Comparison of ENCODE assay signal across 16 mouse cellular contexts in genomic region chr7:129763754-129764153, GRCm38 (mm10).
A peak's percentile ranks its signal among the peaks of the same experiment; 100 is the strongest.
DNase-seq lines count a peak whose midpoint lies in the region; ATAC-seq and TF ChIP-seq lines count a peak whose summit lies in the region.
"Had no signal": no experiment of that assay in that cellular context is flagged by ENCODE, and none has a peak within 500 bp of the region (broad histone marks: within the 10 kb centered on the region; RNA-seq: fewer than 3 reads in every experiment).

No protein-coding gene starts in this region.

- no peaks in the 10 kb centered on the region for H3K9me3 ChIP-seq in kidney, embryonic 16.5 days (ENCODE audit: low read length)
- no peaks in the 10 kb centered on the region for H3K9me3 ChIP-seq in intestine, postnatal 0 days (ENCODE audit: control insufficient read depth)
- H3K9me3 ChIP-seq: forebrain, embryonic 10.5 days; hindbrain, embryonic 15.5 days; liver, embryonic 13.5 days; neural tube, embryonic 13.5 days had no signal

- DNase-seq in kidney, adult 11 months: no peak
- peak; percentile 3 for DNase-seq in testis, postnatal 10 days (ENCODE audit: low spot score)
- DNase-seq in testis, postnatal 14 days (ENCODE audit: low spot score): no peak
- no peak for DNase-seq in left cerebral cortex, adult 18-20 months (ENCODE audit: low spot score in 2 of 2)
- no peak for DNase-seq in frontal cortex, postnatal 14 days (ENCODE audit: low spot score in 2 of 2)
- DNase-seq: adrenal gland, adult 2 months; cerebellum, adult 11-12 months; cerebellum, postnatal 36 days; kidney, postnatal 14 days; layer of hippocampus, adult 9-11 months; liver, embryonic 13.5 days had no signal

- no peak for ATAC-seq in kidney, embryonic 16.5 days (ENCODE audit: low FRiP score, low TSS enrichment)
- peak; percentile 44 for ATAC-seq in intestine, postnatal 0 days

- WGBS in kidney, embryonic 16.5 days: 48% methylated on average over 5 of the region's 5 CpGs
- 11% methylated on average over 5 of the region's 5 CpGs for WGBS in intestine, postnatal 0 days

- H3K36me3 ChIP-seq in kidney, embryonic 16.5 days (ENCODE audit: insufficient read depth, low read length): no peaks in the 10 kb centered on the region
- no peaks in the 10 kb centered on the region for H3K36me3 ChIP-seq in intestine, postnatal 0 days (ENCODE audit: control insufficient read depth, insufficient read depth)
- H3K36me3 ChIP-seq: forebrain, embryonic 10.5 days; hindbrain, embryonic 15.5 days; liver, embryonic 13.5 days; neural tube, embryonic 13.5 days had no signal

- peak overlapping the region; percentile 13; the same call in 1 of the 2 replicates for H3K27ac ChIP-seq in kidney, embryonic 16.5 days (ENCODE audit: low read length)
- peak overlapping the region; percentile 78 for H3K27ac ChIP-seq in intestine, postnatal 0 days (ENCODE audit: low read depth, low read length)
- H3K27ac ChIP-seq: forebrain, embryonic 10.5 days; hindbrain, embryonic 15.5 days; liver, embryonic 13.5 days; neural tube, embryonic 13.5 days had no signal

- H3K27me3 ChIP-seq in kidney, embryonic 16.5 days (ENCODE audit: insufficient read depth, low read length): no peaks in the 10 kb centered on the region
- no peaks in the 10 kb centered on the region for H3K27me3 ChIP-seq in intestine, postnatal 0 days (replicated peaks; ENCODE audit: control insufficient read depth, insufficient read depth, low read length)
- H3K27me3 ChIP-seq: hindbrain, embryonic 15.5 days; liver, embryonic 13.5 days; neural tube, embryonic 13.5 days had no signal

- H3K4me2 ChIP-seq in kidney, embryonic 16.5 days (replicated peaks; ENCODE audit: low read depth, low read length): no peak overlapping the region
- no peak overlapping the region for H3K4me2 ChIP-seq in intestine, postnatal 0 days (replicated peaks; ENCODE audit: low read depth)
- H3K4me2 ChIP-seq: hindbrain, embryonic 15.5 days; liver, embryonic 13.5 days; neural tube, embryonic 13.5 days had no signal

- no peak overlapping the region for H3K4me3 ChIP-seq in kidney, embryonic 16.5 days (ENCODE audit: low read length)
- no peak overlapping the region for H3K4me3 ChIP-seq in intestine, postnatal 0 days (ENCODE audit: low read depth, low read length)
- H3K4me3 ChIP-seq: forebrain, embryonic 10.5 days; hindbrain, embryonic 15.5 days; liver, embryonic 13.5 days; neural tube, embryonic 13.5 days had no signal

- H3K9ac ChIP-seq in kidney, embryonic 16.5 days (replicated peaks; ENCODE audit: low read length): no peak overlapping the region
- H3K9ac ChIP-seq in intestine, postnatal 0 days (ENCODE audit: low read depth, low read length): no peak overlapping the region
- H3K9ac ChIP-seq: hindbrain, embryonic 15.5 days; liver, embryonic 13.5 days; neural tube, embryonic 13.5 days had no signal

- peaks cover 8% of the 10 kb centered on the region for H3K4me1 ChIP-seq in kidney, embryonic 16.5 days (ENCODE audit: insufficient read depth, low read length)
- peaks cover 28% of the 10 kb centered on the region for H3K4me1 ChIP-seq in intestine, postnatal 0 days (replicated peaks; ENCODE audit: control insufficient read depth, insufficient read depth, low read length)

- 0 out of 2 replicates have a peak, but pooled peaks have one; percentile 36 for TF ChIP-seq CTCF in intestine, postnatal 0 days (IDR thresholded peaks at IDR 0.05; ENCODE audit: low read depth)
